Mouse (Mus musculus) limb, embryonic 11.5 days (tissue): ENCODE measurements around the gene Cast. TPM values are rescaled to one million over a fixed set of nuclear protein-coding genes. Genes with fewer than 3 reads are reported as not detected.

Experiments used
- ATAC-seq: fragments of 200-750 bp; cut with Nextera tagmentation; 2 replicates; pipeline ENCODE4 v1.8.0; 2017; ENCODE audit warnings: low read depth; ENCODE audit not compliant: insufficient number of reproducible peaks, low FRiP score, low TSS enrichment
- DNase-seq: peaks from one replicate; pipeline ENCODE4 v3.0.0-alpha.2; 2015; ENCODE audit warnings: low spot score
- H3K27ac ChIP-seq: fragments of 300-500 bp; sonication (generic); replicated peaks from 2 replicates; pipeline ENCODE4 v1.5.1; 2014; ENCODE audit warnings: low read depth, mild to moderate bottlenecking, low read length
- H3K27me3 ChIP-seq: fragments of 300-500 bp; sonication (generic); 2 replicates; pipeline ENCODE4 v1.6.1; 2014; ENCODE audit warnings: mild to moderate bottlenecking, low read length, mixed read lengths; ENCODE audit not compliant: control insufficient read depth, insufficient read depth
- H3K36me3 ChIP-seq: fragments of 300-500 bp; sonication (generic); 2 replicates; pipeline ENCODE4 v1.6.1; 2014; ENCODE audit warnings: mild to moderate bottlenecking, low read length, moderate library complexity, mixed read lengths; ENCODE audit not compliant: control insufficient read depth, insufficient read depth
- H3K4me1 ChIP-seq: fragments of 300-500 bp; sonication (generic); 2 replicates; pipeline ENCODE4 v1.6.1; 2014; ENCODE audit warnings: low read length, mixed read lengths; ENCODE audit not compliant: control insufficient read depth, insufficient read depth
- H3K4me2 ChIP-seq: fragments of 300-500 bp; sonication (generic); 2 replicates; pipeline ENCODE4 v1.6.1; 2014; ENCODE audit warnings: low read depth, mild to moderate bottlenecking, moderate library complexity; ENCODE audit not compliant: severe bottlenecking
- H3K4me3 ChIP-seq: fragments of 300-500 bp; sonication (generic); 2 replicates; pipeline ENCODE4 v1.5.1; 2014; ENCODE audit warnings: low read depth, low read length
- H3K9ac ChIP-seq: fragments of 300-500 bp; sonication (generic); 2 replicates; pipeline ENCODE4 v1.6.1; 2014; ENCODE audit warnings: mild to moderate bottlenecking, low read length
- H3K9me3 ChIP-seq: fragments of 300-500 bp; sonication (generic); 2 replicates; pipeline ENCODE4 v1.6.1; 2016; ENCODE audit warnings: low read length; ENCODE audit not compliant: control insufficient read depth
- WGBS: fragments of 180-500 bp; shearing (Covaris S2); extraction: QIAGEN DNeasy Blood & Tissue Kit; methylation state at CpG from one replicate; pipeline ENCODE4 v1.1.7; 2014; 5-methylcytosine and 5-hydroxymethylcytosine counted together
- polyA plus RNA-seq: library from polyadenylated mRNA; unstranded; fragments of >200 nt; fragmentation: Nextera tagmentation; extraction: Ambion mirVana; gene quantifications from 2 replicates; pipeline ENCODE4 v1.2.1, GENCODE M21; 2014

Cast gene
- polyA plus RNA-seq = 20.3 and 23.4 TPM in 2 replicates

GRCm38 (mm10) chr13:74808152-74808929, at the start of gene Cast:
TSS of gene Cast (minus strand) at chr13:74808810.
- peak within 1 kb of the TSS; percentile 66 for H3K9ac ChIP-seq
- no peaks in the 10 kb centered on the region for H3K9me3 ChIP-seq
- H3K27ac ChIP-seq = no peak within 1 kb of the TSS
- H3K4me1 ChIP-seq = no peaks in the 10 kb centered on the region
- WGBS = 3% methylated on average over 28 of the region's 36 CpGs
- peak within 1 kb of the TSS; percentile 89 for H3K4me2 ChIP-seq
- H3K4me3 ChIP-seq = peak within 1 kb of the TSS; percentile 73
- ATAC-seq (peak; percentile 91), DNase-seq (peak; percentile 73)
- no peaks in the 10 kb centered on the region for H3K27me3 ChIP-seq
- H3K36me3 ChIP-seq = no peaks in the 10 kb centered on the region

DNA sequence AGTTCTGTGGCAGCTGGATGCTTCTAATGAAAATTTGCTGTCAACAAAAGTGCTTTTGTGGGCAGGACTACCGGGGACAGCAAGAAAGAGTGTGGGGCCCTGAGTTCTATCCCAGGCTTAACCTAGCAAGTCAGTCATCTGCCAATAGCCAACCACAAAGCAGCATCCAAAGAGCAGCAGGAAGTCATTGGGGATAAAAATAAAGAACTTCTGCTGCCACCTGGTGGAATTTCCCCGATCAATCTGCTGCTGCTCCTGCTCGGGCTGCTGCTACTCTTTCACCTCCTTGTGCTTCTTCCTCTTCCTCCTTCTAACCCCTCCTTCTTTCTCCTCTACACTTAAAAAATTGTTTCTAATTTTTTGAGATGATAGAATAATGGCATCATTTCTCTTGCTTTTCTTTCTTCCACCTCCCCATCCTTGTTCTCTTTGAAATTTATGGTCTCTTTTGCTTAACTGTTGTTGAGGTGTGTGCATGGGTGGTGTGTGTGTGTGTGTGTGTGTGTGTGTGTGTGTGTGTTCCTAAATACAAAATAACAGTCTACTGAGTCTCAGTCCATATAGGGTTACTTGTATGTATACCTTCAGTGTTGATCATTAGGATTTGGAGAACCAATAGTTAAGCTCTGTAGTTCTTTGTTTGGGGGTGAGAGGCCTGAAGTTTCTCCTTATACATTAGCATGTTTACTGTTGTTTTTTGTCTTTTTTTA, 45.9 kb upstream of the Cast start:
- ATAC-seq (peak; percentile 60; the same call in 1 of the 2 replicates), DNase-seq (peak; percentile 76)
- Histone ChIP-seq H3K27me3 (no peaks in the 10 kb centered on the region), H3K36me3 (no peaks in the 10 kb centered on the region), H3K27ac (no peak overlapping the region), H3K4me1 (no peaks in the 10 kb centered on the region), H3K9me3 (no peaks in the 10 kb centered on the region), H3K9ac (no peak overlapping the region), H3K4me2 (no peak overlapping the region), H3K4me3 (no peak overlapping the region)
- WGBS = 4% methylated on average over 3 of the region's 3 CpGs

- DNase-seq (no peak), ATAC-seq (no peak)
- H3K36me3 ChIP-seq = no peaks in the 10 kb centered on the region
- no peak overlapping the region for H3K27ac ChIP-seq
- H3K4me2 ChIP-seq = no peak overlapping the region
- 91% methylated on average over 2 of the region's 2 CpGs for WGBS
- H3K9me3 ChIP-seq = no peaks in the 10 kb centered on the region
- no peak overlapping the region for H3K9ac ChIP-seq
- no peak overlapping the region for H3K4me3 ChIP-seq
- no peaks in the 10 kb centered on the region for H3K4me1 ChIP-seq
- no peaks in the 10 kb centered on the region for H3K27me3 ChIP-seq
Observed at GRCm38 (mm10) chr13:74850823-74851222, 42.2 kb upstream of the Cast start.

DNA sequence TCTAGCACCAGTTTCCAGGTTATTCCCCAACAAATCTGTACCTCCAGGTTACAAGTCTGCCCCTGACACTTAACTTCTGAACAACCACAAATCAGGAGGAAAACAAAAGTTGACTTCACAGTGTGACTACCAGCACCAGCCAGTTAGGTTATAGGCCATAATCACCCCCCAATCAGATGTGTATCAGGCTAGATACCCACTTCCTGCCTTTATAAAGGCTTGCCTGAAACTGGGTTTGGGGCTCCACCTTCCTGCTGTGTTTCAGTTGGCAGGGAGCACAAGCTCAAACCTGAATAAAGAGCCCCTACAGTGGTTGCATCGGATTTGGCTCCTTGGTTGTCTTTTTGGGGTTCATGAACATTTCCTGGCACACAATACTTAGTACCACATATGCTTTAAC, 37.3 kb upstream of the Cast start:
- Histone ChIP-seq H3K9ac (no peak overlapping the region), H3K4me3 (no peak overlapping the region), H3K9me3 (no peaks in the 10 kb centered on the region), H3K27ac (no peak overlapping the region), H3K4me1 (no peaks in the 10 kb centered on the region), H3K27me3 (no peaks in the 10 kb centered on the region), H3K4me2 (no peak overlapping the region), H3K36me3 (no peaks in the 10 kb centered on the region)
- ATAC-seq (no peak), DNase-seq (no peak)
- 48% methylated on average over 1 of the region's 1 CpGs for WGBS

DNA sequence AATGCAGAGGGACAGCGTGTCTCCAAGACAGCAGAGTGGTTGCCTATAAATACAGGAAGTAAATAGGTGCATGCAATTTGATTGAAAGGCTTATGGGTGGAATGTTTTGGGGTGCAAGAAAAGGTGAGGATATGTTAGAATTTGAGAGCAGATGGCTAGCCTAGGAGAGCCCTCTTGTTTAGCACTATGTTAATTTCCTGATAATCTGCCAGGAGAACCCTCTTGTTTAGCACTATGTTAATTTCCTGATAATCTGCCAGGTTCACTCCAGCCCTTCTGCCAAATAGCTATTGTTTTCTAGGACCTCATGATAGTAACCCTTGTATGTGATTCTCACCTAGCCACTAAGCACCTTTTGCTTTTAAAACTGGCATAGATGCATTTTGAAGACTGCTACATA, 25.9 kb upstream of the Cast start:
- Histone ChIP-seq H3K4me3 (no peak overlapping the region), H3K9me3 (no peaks in the 10 kb centered on the region), H3K36me3 (no peaks in the 10 kb centered on the region), H3K4me1 (no peaks in the 10 kb centered on the region), H3K4me2 (no peak overlapping the region), H3K9ac (no peak overlapping the region), H3K27me3 (no peaks in the 10 kb centered on the region), H3K27ac (no peak overlapping the region)
- no peak for DNase-seq
- WGBS = 86% methylated on average over 1 of the region's 1 CpGs
- no peak for ATAC-seq

- Histone ChIP-seq H3K36me3 (no peaks in the 10 kb centered on the region), H3K4me1 (no peaks in the 10 kb centered on the region), H3K9ac (no peak overlapping the region), H3K4me3 (no peak overlapping the region), H3K27ac (no peak overlapping the region), H3K9me3 (no peaks in the 10 kb centered on the region), H3K4me2 (no peak overlapping the region), H3K27me3 (no peaks in the 10 kb centered on the region)
- WGBS = 84% methylated on average over 3 of the region's 3 CpGs
- ATAC-seq (no peak), DNase-seq (no peak)
Observed at GRCm38 (mm10) chr13:74822095-74822494, 13.5 kb upstream of the Cast start.

DNA sequence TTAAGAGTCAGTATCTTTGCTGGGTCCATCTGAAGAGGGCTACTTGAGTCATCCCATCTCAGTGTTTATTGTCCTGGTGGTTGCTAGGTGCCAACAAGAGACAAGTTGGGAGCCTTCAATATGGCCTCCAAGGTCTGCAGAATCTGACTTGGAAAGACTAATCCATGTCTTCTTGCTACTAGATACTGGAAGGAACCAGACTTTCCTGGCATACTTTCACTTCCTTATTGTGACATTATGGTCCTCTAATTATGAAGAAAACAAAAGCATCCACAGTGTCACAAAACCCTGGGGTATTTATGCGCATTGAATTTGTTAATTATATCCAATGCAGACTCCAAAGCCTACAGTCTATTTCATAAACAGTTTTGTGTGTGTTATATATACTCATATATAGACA, 7.1 kb upstream of the Cast start:
- no peak for DNase-seq
- ATAC-seq = no peak
- H3K4me1 ChIP-seq = no peaks in the 10 kb centered on the region
- no peak overlapping the region for H3K4me3 ChIP-seq
- no peak overlapping the region for H3K4me2 ChIP-seq
- H3K36me3 ChIP-seq = no peaks in the 10 kb centered on the region
- WGBS = 87% methylated on average over 1 of the region's 1 CpGs
- H3K9ac ChIP-seq = no peak overlapping the region
- H3K27ac ChIP-seq = no peak overlapping the region
- no peaks in the 10 kb centered on the region for H3K9me3 ChIP-seq
- no peaks in the 10 kb centered on the region for H3K27me3 ChIP-seq

- Histone ChIP-seq H3K9ac (peak overlapping the region; percentile 66), H3K9me3 (no peaks in the 10 kb centered on the region), H3K27me3 (no peaks in the 10 kb centered on the region), H3K4me1 (no peaks in the 10 kb centered on the region), H3K27ac (no peak overlapping the region), H3K36me3 (no peaks in the 10 kb centered on the region), H3K4me2 (peak overlapping the region; percentile 89), H3K4me3 (peak overlapping the region; percentile 73)
- DNase-seq (peak; percentile 69), ATAC-seq (peak; percentile 88)
- WGBS = 1% methylated on average over 31 of the region's 31 CpGs
Observed at GRCm38 (mm10) chr13:74807446-74808151, 1.0 kb downstream of the Cast start.
